Mouse (Mus musculus) megakaryocyte, adult 5-6 weeks (primary cell): ENCODE data around the gene Sox5. TPM values are rescaled to one million over a fixed set of nuclear protein-coding genes. Genes with fewer than 3 reads are reported as not detected.

Experiments used
- ATAC-seq: 2 replicates; pipeline ENCODE4 v1.8.0; 2016; ENCODE audit warnings: mild to moderate bottlenecking, inconsistent platforms; ENCODE audit not compliant: poor library complexity, severe bottlenecking
- total RNA-seq, 2 experiments: library from RNA; stranded (forward) in 1 of 2; stranded (reverse) in 1 of 2; fragments of 153-499, 151-499 nt in 1 of 2; fragments of 221-1000, 200-1000 nt in 1 of 2; gene quantifications; 2 replicates each; pipeline versions ENCODE4 v1.2.3 to v1.2.4; 2015 to 2017

The Sox5 gene
- total RNA-seq, 2 experiments from 2014 or later = 0.07 TPM; not detected in 1

DNA sequence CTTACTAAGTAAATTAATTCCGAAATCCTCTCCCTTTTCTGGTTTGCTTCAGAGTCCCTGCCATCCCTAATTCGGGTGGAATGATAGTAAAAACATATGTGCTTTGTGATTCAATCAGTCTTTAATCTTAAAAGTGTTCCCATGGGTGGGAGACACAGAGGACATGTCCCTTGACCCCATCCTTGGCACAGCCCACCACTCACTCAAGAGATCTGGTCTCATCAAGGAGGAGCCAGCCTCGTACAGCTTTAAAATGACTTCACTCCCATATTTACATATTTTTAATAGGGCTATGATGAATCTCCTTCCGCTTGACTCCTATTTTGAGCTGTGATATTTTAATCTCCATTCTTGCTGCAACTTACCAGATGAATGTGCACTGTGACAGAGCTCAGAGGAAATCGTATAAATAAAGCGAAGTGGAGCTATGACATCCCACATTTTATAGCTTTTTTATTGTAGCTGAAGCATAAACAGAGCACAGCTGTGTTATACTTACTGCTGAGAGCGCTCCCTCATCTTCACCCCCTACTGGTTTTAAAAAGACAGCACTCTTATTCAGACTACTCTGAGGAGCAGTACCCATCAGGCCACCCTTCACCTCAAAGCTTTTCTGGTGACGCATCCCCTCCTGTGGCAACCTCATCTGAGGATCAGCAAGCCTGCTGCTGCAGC, 185.1 kb downstream of the Sox5 start:
- no peak for ATAC-seq

DNA sequence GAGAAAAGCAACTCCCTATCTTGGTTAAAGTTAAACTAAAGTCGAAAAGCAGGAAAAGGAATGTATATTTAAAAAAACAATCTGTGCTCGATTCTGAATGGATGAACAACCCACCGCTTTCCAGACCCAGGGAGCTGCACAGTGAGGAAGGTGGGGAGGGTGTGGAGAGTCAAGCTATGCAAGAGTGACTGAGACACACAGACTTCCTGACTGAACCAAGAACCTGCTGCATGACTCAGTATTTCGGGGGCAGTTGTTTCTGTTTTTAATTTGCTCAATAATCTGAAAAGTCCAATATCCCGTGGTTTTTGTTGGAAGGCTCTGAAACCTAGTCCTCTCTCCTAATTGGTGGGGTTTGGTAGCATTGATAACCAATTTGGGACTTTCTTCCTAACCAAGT, 196.9 kb downstream of the Sox5 start:
- 0 out of 2 replicates have a peak, but pooled peaks have one; percentile 53 for ATAC-seq

DNA sequence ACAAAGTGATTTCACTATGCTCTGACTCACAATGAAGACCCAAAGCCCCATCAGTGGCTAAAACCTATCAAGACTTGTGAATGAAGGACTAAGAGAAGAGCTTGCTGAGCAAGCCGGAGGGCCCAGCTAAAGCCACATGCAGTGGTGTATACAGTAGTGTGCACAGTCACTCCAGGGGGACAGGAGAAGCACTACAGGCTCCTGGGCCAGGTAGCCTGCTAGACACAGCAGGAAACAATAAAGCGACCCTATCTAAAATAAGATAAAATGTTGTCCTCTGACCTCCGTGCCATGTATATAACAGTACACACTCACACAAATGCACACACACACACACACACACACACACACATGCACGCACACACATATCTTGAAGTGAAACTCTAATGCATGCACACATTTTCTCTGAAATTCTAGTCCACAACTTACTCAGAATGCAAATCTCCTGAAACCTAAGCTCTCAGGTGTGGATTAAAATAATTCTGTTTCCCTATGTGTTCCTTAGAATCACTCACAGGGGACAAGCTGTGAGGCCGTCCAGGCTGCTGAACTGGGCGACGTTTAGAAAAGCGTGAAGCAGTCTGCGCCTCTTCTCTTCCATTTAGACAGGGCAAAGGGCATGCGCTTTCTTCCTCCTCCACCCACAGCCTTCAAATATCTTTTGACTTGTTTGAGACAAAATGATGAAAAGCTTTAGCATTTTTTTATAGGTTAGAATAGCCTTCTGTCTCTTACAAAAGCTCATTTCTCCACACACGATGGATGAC, 197.5 kb downstream of the Sox5 start:
- no peak for ATAC-seq

DNA sequence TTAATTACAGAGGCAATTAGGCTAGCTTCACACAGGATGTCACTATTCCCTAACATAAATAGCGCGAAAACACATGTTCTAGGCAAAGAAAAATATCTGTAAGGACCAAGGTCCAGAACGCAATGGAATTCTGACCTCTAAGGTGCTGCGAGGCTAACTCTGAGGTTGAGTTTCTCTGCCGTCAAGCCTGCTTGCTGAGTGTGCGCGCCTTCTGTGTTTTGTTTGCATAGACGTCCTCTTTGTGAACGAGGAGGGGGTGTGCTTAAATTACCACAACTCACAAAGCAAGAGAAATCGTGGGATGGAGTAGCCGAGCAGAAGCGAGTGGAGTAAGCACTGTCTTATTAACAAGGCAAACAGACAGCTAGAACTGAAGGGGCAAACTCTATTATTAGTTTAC, 202.5 kb downstream of the Sox5 start:
- no peak for ATAC-seq

DNA sequence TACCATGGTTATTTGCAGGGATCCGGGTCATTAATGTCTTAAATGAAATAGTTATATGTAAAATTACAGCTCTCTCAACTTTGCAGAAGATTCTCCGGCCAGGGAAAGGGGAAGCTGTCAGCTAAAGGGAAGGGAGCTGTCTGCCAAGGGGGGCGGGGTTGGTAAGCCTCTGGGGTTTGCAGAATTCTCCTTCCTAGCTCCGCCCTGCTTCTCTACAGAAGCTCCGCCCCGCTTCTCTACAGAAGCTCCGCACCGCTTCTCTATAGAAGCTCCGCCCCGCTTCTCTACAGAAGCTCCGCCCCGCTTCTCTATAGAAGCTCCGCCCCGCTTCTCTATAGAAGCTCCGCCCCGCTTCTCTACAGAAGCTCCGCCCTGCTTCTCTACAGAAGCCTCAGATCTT, 210.9 kb downstream of the Sox5 start:
- peak; percentile 92 for ATAC-seq

DNA sequence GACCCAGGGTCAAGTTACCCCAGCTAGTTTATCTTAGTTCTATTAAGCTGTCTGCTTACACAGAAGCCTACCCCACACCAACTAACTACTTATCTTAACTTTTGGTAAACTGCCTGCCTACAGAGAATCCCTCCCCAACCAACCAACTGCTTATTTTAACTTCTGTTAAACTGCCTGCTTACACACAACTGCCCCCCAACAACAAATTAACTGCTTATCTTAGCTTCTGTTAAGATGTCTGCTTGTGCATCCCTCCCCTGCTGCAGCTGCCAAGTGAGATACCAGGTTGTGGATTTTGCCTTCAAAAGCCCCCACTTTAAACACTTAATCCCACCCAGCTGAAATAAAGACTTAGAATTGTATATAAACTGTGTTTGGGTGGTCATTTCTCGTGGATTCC, 215.9 kb downstream of the Sox5 start:
- no peak for ATAC-seq

DNA sequence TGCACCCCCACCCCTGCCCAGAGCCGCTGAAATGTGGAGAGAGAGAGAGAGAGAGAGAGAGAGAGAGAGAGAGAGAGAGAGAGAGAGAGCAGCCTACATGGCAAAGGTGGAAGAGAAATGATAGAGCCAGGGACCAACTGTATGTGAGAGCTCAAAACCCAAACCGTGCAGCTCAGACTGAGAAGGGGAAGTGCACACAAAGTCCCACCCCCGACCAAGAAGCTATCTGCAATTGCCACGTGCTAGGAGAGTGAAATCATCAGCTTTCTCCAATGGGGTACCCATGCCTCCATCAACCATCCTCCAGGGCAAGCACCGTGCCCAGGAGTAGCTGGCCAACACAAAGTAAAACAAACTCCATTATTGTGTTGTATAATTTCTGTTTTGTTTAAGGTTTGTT, 220.1 kb downstream of the Sox5 start:
- peak; percentile 67 for ATAC-seq

DNA sequence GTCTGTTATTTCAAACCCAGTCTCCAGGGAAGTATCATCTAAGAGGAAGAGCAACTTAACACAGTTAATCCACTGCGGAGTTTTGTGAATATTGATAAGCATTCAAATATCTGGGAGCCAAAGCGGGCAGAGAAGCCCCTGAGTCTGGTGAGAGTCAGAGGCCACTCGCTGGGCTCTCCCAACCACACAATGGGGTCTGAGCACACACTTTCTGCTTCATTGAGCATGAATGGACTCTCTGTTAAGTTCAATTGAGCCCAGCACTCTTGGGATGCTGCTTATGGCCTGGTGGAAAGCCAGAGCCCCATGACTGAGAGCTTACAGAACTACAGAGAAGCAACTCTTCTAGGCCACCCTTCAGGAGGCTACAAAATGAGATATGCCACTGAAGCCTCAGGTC, 221.6 kb downstream of the Sox5 start:
- ATAC-seq = no peak

DNA sequence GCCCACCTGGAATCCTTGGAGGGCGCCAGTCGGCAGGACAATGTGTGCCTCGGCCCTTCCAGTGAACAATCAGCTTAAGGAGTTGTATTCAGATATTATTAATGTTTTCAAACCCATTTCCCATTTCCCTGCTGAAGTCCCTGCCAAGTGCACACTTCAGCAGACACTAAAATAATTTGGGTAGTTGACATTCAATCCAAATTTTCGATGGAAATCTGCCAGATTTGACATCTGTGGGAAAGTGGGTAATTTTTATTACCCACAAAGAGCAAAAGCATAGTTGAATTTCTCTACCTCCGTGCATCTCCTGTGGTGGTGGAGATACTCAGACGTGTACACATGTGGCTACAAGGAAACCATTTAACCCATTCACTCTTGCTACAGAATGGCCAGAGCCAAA, 228.3 kb downstream of the Sox5 start:
- no peak for ATAC-seq

DNA sequence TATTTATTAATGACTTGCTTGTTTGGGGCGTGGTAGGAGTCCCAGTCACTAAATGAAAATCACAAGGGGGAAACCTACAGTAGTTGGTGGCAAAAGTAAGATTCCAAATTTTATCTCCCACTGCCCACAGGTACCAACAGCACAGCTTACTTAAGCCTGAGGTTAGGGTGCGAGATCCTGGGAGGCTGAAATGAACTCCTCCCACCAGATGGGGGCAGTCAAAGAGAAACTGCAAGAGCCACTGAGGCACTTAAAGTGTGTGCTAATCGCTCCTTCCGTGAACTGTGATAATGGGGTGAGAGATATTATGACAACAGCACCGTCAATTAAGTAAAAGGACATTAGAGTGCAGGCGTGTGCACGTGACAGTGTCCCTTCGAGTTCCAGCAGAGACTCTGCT, 232.8 kb downstream of the Sox5 start:
- ATAC-seq = no peak

DNA sequence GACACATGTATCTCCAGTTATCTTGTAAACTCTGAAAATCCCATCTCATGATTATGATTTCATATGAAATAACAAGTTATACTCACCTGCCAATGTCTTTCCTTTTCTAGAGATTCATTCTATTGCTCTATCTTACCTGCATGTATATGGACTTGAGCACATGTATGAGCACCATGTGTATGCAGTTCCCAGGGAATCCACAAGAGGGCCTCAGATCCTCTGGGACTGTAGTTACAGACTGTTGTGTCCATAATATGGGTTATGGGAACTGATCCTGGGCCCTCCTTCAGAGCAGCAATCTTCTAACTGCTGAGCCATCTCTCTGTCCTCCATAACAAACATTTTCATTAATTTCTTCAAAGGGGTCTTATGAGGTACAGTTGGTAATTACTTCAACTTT, 234.6 kb downstream of the Sox5 start:
- ATAC-seq = no peak

DNA sequence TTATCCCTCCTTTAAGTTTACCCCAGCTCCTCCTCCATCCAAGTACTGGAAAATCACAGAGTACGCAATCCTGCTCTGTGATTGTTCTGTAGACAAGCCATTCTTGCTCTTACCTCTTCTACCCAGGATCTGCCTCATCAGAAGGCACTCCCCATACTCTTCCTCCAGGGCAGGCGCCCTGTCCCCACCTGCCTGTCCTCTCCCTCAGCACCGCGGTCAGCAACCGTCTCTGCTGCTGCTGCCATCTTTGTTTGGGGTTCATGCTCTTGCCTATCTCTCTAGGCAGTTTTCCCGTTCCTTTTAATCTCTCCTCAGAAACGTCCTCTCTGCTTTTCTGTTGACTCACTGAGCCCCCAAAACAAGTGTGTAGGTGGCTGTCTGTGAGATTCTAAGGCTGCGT, 236.2 kb downstream of the Sox5 start:
- ATAC-seq = no peak

DNA sequence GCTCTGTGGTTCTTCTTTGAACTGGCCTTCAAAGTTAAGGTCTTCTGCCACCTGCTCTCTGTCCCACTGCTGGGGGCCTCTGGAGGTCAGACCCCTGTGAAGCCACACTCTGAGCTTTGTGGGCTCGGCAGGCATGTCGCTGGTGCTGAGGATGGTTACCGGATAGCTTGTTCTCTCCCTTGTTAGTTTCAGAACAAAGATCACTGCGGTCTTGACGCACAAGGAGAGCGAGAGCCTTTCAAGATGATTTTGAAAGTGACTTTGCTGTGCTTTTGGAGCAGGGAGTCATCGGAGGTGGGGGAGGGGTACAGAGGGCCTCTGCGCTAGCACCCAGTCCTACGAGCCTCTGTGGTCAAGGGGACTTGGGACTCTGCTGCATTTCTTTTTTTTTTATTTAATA, 240.5 kb downstream of the Sox5 start:
- peak; percentile 26; the same call in 1 of the 2 replicates for ATAC-seq

DNA sequence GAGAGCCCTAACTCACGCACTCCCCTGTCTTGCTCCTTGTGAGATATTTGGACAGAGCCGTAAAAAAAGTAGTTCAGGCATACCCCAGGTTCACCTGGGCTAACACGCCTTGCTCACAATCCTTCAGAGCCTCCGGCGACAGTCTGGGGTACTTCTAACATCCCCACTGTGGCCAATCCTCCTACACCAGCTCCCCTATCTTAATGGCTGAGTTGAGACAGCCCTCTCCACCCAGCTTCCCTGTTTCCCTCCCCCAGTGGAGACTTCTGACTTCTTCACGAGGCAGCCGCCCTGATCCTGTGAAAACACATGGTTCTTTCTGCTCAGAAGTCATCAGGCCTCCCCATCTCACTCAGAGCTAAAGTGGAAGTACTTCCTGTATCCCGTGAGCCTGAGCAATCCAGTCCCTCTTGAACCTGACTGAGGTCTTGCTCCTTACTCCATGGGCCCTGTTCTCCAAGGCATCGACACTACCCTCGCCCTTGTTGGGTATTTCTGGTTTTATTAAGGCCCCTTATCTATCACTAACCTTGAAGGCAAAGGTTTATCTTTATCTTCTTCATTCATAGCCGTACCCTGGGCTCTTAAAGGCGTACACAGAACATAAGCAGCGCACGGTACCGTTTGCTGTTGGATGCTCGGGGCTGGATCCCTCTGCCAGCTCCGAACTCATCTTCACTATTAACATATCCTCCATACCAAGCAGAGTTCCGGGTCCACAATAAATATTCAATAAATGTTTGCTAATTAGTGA, 242.2 kb downstream of the Sox5 start:
- ATAC-seq = no peak

DNA sequence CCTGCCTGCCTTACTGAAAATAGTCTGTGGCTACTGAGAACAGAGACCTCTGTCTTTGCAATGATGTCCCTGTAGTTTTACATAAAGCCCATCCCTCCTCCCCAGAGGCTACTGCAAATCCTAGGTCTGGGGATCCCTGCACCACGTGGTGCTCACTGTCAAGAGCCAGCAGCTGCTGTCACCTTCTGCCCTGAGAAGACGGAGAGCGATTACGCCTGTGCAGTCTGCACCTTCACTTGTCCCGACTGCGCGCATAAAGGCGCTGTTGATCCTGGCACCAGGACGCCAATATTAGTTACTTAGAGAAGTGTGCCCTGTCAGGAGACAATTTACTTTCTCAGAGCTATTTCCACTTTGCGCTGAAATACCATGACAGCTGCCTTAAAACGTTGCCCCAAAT, 258.3 kb downstream of the Sox5 start:
- ATAC-seq = no peak

DNA sequence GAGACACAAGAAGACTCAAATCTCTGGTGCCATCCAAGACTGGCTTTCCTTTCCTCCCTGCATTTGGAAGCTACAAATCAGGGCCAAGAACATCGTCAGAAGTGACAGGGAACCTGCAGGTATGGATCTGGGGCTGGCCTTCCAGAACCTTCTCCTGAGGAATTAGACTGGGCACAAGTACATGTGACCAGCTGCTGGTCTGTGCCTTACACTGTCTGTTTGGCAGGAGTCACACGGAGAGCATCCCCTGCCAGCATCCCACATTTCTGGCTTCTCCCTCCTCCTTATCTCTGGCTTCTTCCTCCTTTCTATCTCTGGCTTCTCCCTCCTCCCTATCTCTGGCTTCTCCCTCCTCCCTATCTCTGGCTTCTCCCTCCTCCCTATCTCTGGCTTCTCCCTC, 263.0 kb downstream of the Sox5 start:
- no peak for ATAC-seq

DNA sequence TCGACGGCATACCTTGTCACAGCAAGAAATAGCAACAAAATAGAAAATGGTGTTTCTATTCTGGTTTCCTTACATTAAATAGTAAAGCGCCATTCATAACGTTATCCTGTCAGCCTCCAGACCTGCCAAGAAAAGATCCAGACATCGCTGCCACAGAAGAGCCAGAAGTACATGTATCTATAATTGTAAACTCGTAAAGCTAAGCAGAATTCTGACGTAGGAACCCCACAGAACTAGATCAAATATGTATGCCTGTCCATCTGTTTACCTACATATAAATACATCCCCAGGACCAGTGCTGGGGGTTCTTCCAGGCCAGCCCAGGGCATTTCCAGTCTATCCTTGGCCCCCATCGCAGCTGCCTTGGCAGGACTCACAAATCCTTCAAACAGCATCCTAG, 265.9 kb downstream of the Sox5 start:
- ATAC-seq = no peak

DNA sequence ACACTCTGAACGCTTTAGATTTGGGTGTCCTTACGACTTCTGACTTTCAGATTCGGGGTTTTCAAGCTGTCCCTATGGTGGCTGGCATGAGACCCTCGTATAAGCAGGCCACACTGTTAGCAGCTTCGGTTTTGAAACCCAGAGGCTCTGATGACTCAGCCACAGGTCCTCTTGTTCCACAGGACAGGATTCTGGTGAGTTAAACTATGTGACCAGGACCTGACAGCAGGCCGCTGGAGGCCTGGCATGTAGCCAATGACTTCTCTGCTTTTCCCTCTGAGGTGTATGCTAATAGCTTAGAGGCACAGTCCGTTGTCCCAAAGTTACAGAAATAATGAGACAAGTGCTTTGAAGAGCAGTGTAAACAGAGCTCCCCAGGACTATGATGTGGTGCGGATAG, 268.0 kb downstream of the Sox5 start:
- ATAC-seq = no peak

DNA sequence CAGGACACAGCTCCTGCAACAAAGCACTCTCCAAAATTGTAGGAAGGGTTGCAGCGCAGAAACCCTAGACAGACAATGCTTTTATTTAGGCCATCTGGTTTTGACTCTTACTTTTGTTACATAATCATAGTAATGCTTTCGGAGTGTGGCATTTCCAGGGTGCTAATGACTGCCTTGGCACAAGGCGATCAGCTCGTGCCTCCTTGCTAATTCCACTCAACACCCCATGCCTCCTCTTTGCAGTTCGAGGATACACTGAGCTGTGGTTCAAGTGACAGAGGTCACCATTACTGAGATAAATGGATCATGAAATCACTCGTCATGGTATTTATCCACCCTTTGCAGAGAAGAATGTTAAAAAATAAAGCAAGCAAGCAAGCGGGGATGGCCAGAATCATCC, 269.9 kb downstream of the Sox5 start:
- no peak for ATAC-seq

DNA sequence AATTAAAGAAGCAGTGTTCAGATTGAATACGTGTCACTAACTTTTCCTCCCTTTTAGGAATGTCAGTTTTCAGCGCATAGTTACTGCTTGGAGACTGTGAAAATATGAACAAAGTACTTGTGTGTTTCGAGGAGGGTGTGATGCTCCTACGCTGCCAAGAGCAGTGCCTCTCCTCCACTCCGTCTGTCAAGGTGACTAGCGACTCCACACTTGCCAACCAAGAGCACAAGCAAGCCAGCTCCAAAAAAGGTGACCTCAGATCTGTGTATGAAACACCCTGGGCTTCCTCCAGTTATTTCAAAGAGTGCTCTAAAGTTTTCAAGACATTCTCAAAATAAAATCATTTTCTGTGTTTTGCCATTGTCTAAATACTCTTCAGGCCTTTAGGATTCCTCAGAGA, 271.6 kb downstream of the Sox5 start:
- no peak for ATAC-seq

DNA sequence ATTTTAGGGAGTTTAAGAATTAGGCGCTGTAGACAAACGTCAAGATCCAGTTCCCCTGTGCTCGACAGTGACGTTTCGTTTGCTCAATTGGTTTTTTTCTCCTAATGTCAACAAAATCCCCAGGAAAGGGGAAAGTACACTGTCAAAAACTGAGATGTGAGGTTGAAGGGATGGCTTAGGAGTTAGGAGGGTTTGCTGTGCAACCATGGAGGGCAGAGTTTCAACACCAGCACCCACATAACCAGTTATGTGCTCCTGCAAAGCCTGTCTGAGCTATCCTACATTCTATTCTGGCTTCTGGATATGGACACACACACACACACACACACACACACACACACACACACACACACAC, 277.6 kb downstream of the Sox5 start:
- ATAC-seq = no peak
